Mouse (Mus musculus) B cell, adult 67 days (primary cell): ENCODE data around the gene Hoxa3. TPM values are rescaled to one million over a fixed set of nuclear protein-coding genes. Genes with fewer than 3 reads are reported as not detected.

ENCODE experiments used
- total RNA-seq, 2 experiments: library from RNA; stranded (reverse); gene quantifications; 4 replicates each; pipeline ENCODE4 v1.2.4; 2023

The Hoxa3 gene
- total RNA-seq, 2 experiments from 2014 or later, result not detected

Other genes with a start within 250 kb of the Hoxa3 start
- gene Skap2, start 200.8 kb downstream of the Hoxa3 start, total RNA-seq, result 10 to 100 TPM; 48.5 to 50.5 TPM
- gene Hoxa1, start 55.0 kb downstream of the Hoxa3 start, total RNA-seq, result not detected
- not detected for gene Hoxa2, start 48.5 kb downstream of the Hoxa3 start, total RNA-seq
- not detected for gene 5730596B20Rik, start 35.8 kb downstream of the Hoxa3 start, total RNA-seq
- not detected for gene Hoxa4, start 21.6 kb downstream of the Hoxa3 start, total RNA-seq
- not detected for gene Hoxa5, start 8.7 kb downstream of the Hoxa3 start, total RNA-seq
- not detected for gene Hoxa6, start 4.6 kb downstream of the Hoxa3 start, total RNA-seq
- gene Gm28308, start within 50 bp of the Hoxa3 start, total RNA-seq, result not detected
- under 1 TPM in 1 of 2 experiments, not detected in 1; 0.30 TPM for gene Hoxa7, start 8.5 kb upstream of the Hoxa3 start, total RNA-seq
- gene Hoxa9, start 17.8 kb upstream of the Hoxa3 start, total RNA-seq, result not detected
- not detected for gene Hoxa10, start 27.5 kb upstream of the Hoxa3 start, total RNA-seq
- not detected for gene Hoxa11, start 32.5 kb upstream of the Hoxa3 start, total RNA-seq
- gene Hoxa13, start 47.5 kb upstream of the Hoxa3 start, total RNA-seq, result not detected
- not detected for gene Evx1, start 100.2 kb upstream of the Hoxa3 start, total RNA-seq